Mouse (Mus musculus) liver, embryonic 15.5 days (tissue): ENCODE data around the gene Evi5. TPM values are rescaled to one million over a fixed set of nuclear protein-coding genes. Genes with fewer than 3 reads are reported as not detected.

Experiments used
- ATAC-seq: fragments of 200-750 bp; cut with Nextera tagmentation; 2 replicates; pipeline ENCODE4 v1.8.0; 2017; ENCODE audit warnings: moderate number of reproducible peaks, mild to moderate bottlenecking, moderate library complexity; ENCODE audit not compliant: insufficient read depth
- H3K27ac ChIP-seq: fragments of 300-500 bp; sonication (generic); replicated peaks from 2 replicates; pipeline ENCODE4 v1.5.1; 2015; ENCODE audit warnings: mild to moderate bottlenecking, inconsistent platforms
- H3K27me3 ChIP-seq: fragments of 300-500 bp; sonication (generic); 2 replicates; pipeline ENCODE4 v1.6.1; 2015; ENCODE audit warnings: mild to moderate bottlenecking, inconsistent platforms
- H3K36me3 ChIP-seq: fragments of 300-500 bp; sonication (generic); replicated peaks from 2 replicates; pipeline ENCODE4 v1.6.1; 2015; ENCODE audit warnings: moderate library complexity, mild to moderate bottlenecking, inconsistent platforms
- H3K4me1 ChIP-seq: fragments of 300-500 bp; sonication (generic); replicated peaks from 2 replicates; pipeline ENCODE4 v1.6.1; 2015; ENCODE audit warnings: inconsistent platforms
- H3K4me2 ChIP-seq: fragments of 300-500 bp; sonication (generic); 2 replicates; pipeline ENCODE4 v1.6.1; 2015; ENCODE audit warnings: moderate library complexity, mild to moderate bottlenecking, inconsistent platforms
- H3K4me3 ChIP-seq: fragments of 300-500 bp; sonication (generic); replicated peaks from 2 replicates; pipeline ENCODE4 v1.5.1; 2015; ENCODE audit warnings: mild to moderate bottlenecking, inconsistent platforms
- H3K9ac ChIP-seq: fragments of 300-500 bp; sonication (generic); 2 replicates; pipeline ENCODE4 v1.6.1; 2015; ENCODE audit warnings: moderate library complexity, mild to moderate bottlenecking, inconsistent platforms
- H3K9me3 ChIP-seq: fragments of 300-500 bp; sonication (generic); replicated peaks from 2 replicates; pipeline ENCODE4 v1.6.1; 2016; ENCODE audit warnings: inconsistent platforms
- WGBS: fragments of 180-500 bp; shearing (Covaris S2); methylation state at CpG from one replicate; pipeline ENCODE4 v1.1.7; 2015; ENCODE audit warnings: mixed read lengths; ENCODE audit not compliant: insufficient replicate concordance; 5-methylcytosine and 5-hydroxymethylcytosine counted together
- polyA plus RNA-seq: library from polyadenylated mRNA; unstranded; fragments of >200 nt; fragmentation: Nextera tagmentation; extraction: Ambion mirVana; gene quantifications from 2 replicates; pipeline ENCODE4 v1.2.1, GENCODE M21; 2015

Gene Evi5
- polyA plus RNA-seq, 1 experiment from 2014 or later, result 54.3 TPM

- ATAC-seq, result no peak
- WGBS, result 80% methylated on average over 4 of the region's 4 CpGs
Observed at GRCm38 (mm10) chr5:107848964-107849363, 25.9 kb downstream of the Evi5 start.

GRCm38 (mm10) chr5:107847817-107848216, 27.1 kb downstream of the Evi5 start:
- Histone ChIP-seq H3K4me1 (peaks cover 15% of the 10 kb centered on the region), H3K36me3 (peaks cover 32% of the 10 kb centered on the region), H3K4me3 (no peak overlapping the region), H3K27me3 (no peaks in the 10 kb centered on the region), H3K4me2 (no peak overlapping the region), H3K9me3 (no peaks in the 10 kb centered on the region), H3K27ac (no peak overlapping the region), H3K9ac (no peak overlapping the region)
- ATAC-seq, result no peak
- WGBS, result 77% methylated on average over 2 of the region's 2 CpGs

More at GRCm38 (mm10) chr5:107848964-107849363, 25.9 kb downstream of the Evi5 start:
- Histone ChIP-seq H3K9me3 (no peaks in the 10 kb centered on the region), H3K9ac (no peak overlapping the region), H3K36me3 (peaks cover 28% of the 10 kb centered on the region), H3K4me3 (no peak overlapping the region), H3K4me2 (no peak overlapping the region), H3K4me1 (peaks cover 27% of the 10 kb centered on the region), H3K27me3 (no peaks in the 10 kb centered on the region), H3K27ac (no peak overlapping the region)

- Histone ChIP-seq H3K36me3 (peaks cover 34% of the 10 kb centered on the region), H3K4me3 (no peak overlapping the region), H3K9me3 (no peaks in the 10 kb centered on the region), H3K4me2 (no peak overlapping the region), H3K4me1 (peaks cover 16% of the 10 kb centered on the region; the same call in 1 of the 2 replicates), H3K27me3 (no peaks in the 10 kb centered on the region), H3K9ac (no peak overlapping the region), H3K27ac (no peak overlapping the region)
- WGBS, result 86% methylated on average over 5 of the region's 5 CpGs
- ATAC-seq, result no peak
Observed at GRCm38 (mm10) chr5:107847349-107847748, 27.6 kb downstream of the Evi5 start.

GRCm38 (mm10) chr5:107840549-107841238, 34.2 kb downstream of the Evi5 start:
- H3K4me3 ChIP-seq, result no peak overlapping the region
- no peak for ATAC-seq

GRCm38 (mm10) chr5:107838891-107839644, 35.8 kb downstream of the Evi5 start:
- peaks cover 49% of the 10 kb centered on the region for H3K36me3 ChIP-seq
- H3K27ac ChIP-seq, result peak overlapping the region; percentile 15; the same call in 1 of the 2 replicates
- H3K9me3 ChIP-seq, result no peaks in the 10 kb centered on the region
- peak; percentile 47; the same call in 1 of the 2 replicates for ATAC-seq
- no peaks in the 10 kb centered on the region for H3K27me3 ChIP-seq
- H3K4me2 ChIP-seq, result no peak overlapping the region
- H3K4me3 ChIP-seq, result no peak overlapping the region
- 46% methylated on average over 3 of the region's 3 CpGs for WGBS
- peaks cover 20% of the 10 kb centered on the region for H3K4me1 ChIP-seq
- H3K9ac ChIP-seq, result no peak overlapping the region

More at GRCm38 (mm10) chr5:107840549-107841238, 34.2 kb downstream of the Evi5 start:
- Histone ChIP-seq H3K9ac (no peak overlapping the region), H3K9me3 (no peaks in the 10 kb centered on the region), H3K36me3 (peaks cover 50% of the 10 kb centered on the region), H3K4me1 (peaks cover 20% of the 10 kb centered on the region), H3K4me2 (no peak overlapping the region), H3K27me3 (no peaks in the 10 kb centered on the region), H3K27ac (no peak overlapping the region)
- 76% methylated on average over 5 of the region's 5 CpGs for WGBS

GRCm38 (mm10) chr5:107834287-107834686, 40.6 kb downstream of the Evi5 start:
- Histone ChIP-seq H3K9me3 (no peaks in the 10 kb centered on the region), H3K4me1 (peaks cover 17% of the 10 kb centered on the region), H3K27ac (no peak overlapping the region), H3K9ac (no peak overlapping the region), H3K4me3 (no peak overlapping the region), H3K4me2 (no peak overlapping the region), H3K27me3 (no peaks in the 10 kb centered on the region), H3K36me3 (peaks cover 44% of the 10 kb centered on the region)
- no peak for ATAC-seq
- WGBS, result 76% methylated on average over 1 of the region's 1 CpGs

- Histone ChIP-seq H3K9me3 (no peaks in the 10 kb centered on the region), H3K9ac (no peak overlapping the region), H3K4me1 (peaks cover 13% of the 10 kb centered on the region), H3K27ac (no peak overlapping the region), H3K4me2 (no peak overlapping the region), H3K4me3 (no peak overlapping the region), H3K27me3 (no peaks in the 10 kb centered on the region), H3K36me3 (peaks cover 32% of the 10 kb centered on the region)
- 84% methylated on average over 3 of the region's 3 CpGs for WGBS
- ATAC-seq, result no peak
Observed at GRCm38 (mm10) chr5:107831351-107831750, 43.6 kb downstream of the Evi5 start.

- Histone ChIP-seq H3K4me2 (no peak within 1 kb of the TSS), H3K9ac (no peak within 1 kb of the TSS), H3K27ac (no peak within 1 kb of the TSS), H3K4me1 (peaks cover 13% of the 10 kb centered on the region), H3K36me3 (peaks cover 32% of the 10 kb centered on the region), H3K4me3 (no peak within 1 kb of the TSS), H3K9me3 (no peaks in the 10 kb centered on the region), H3K27me3 (no peaks in the 10 kb centered on the region)
- 96% methylated on average over 22 of the region's 22 CpGs for WGBS
- ATAC-seq, result 0 out of 2 replicates have a peak, but pooled peaks have one; percentile 13
Observed at GRCm38 (mm10) chr5:107829998-107830560, 44.8 kb downstream of the Evi5 start, which contains the start of gene Ube2d2b. Ube2d2b (plus strand) TSS chr5:107830099.

GRCm38 (mm10) chr5:107822521-107822920, 52.4 kb downstream of the Evi5 start:
- H3K9me3 ChIP-seq, result no peaks in the 10 kb centered on the region
- peaks cover 9% of the 10 kb centered on the region for H3K4me1 ChIP-seq
- H3K27ac ChIP-seq, result peak overlapping the region; percentile 45
- H3K4me2 ChIP-seq, result no peak overlapping the region
- 66% methylated on average over 1 of the region's 1 CpGs for WGBS
- H3K36me3 ChIP-seq, result peaks cover 34% of the 10 kb centered on the region
- no peaks in the 10 kb centered on the region for H3K27me3 ChIP-seq
- no peak overlapping the region for H3K4me3 ChIP-seq
- H3K9ac ChIP-seq, result no peak overlapping the region
- ATAC-seq, result peak; percentile 47; the same call in 1 of the 2 replicates

- peaks cover 85% of the 10 kb centered on the region for H3K36me3 ChIP-seq
- 88% methylated on average over 2 of the region's 2 CpGs for WGBS
- H3K9ac ChIP-seq, result no peak overlapping the region
- no peak overlapping the region for H3K27ac ChIP-seq
- no peak overlapping the region for H3K4me3 ChIP-seq
- no peaks in the 10 kb centered on the region for H3K9me3 ChIP-seq
- no peaks in the 10 kb centered on the region for H3K4me1 ChIP-seq
- no peak overlapping the region for H3K4me2 ChIP-seq
- no peaks in the 10 kb centered on the region for H3K27me3 ChIP-seq
- no peak for ATAC-seq
Observed at GRCm38 (mm10) chr5:107814651-107815050, 60.3 kb downstream of the Evi5 start.

- WGBS, result 86% methylated on average over 4 of the region's 4 CpGs
- no peak overlapping the region for H3K4me2 ChIP-seq
- no peaks in the 10 kb centered on the region for H3K4me1 ChIP-seq
- no peak for ATAC-seq
- H3K36me3 ChIP-seq, result peaks cover 55% of the 10 kb centered on the region
- H3K27ac ChIP-seq, result no peak overlapping the region
- H3K9ac ChIP-seq, result no peak overlapping the region
- no peak overlapping the region for H3K4me3 ChIP-seq
- H3K9me3 ChIP-seq, result no peaks in the 10 kb centered on the region
- no peaks in the 10 kb centered on the region for H3K27me3 ChIP-seq
Observed at GRCm38 (mm10) chr5:107807496-107807895, 67.4 kb downstream of the Evi5 start.
